Mouse (Mus musculus) gastrocnemius, postnatal 10 days (tissue): ENCODE data around the gene Tmem132d. TPM values are rescaled to one million over a fixed set of nuclear protein-coding genes. Genes with fewer than 3 reads are reported as not detected.

Experiments used
- DNase-seq: peaks from one replicate; pipeline ENCODE4 v3.0.0; 2021; ENCODE audit warnings: mixed read lengths
- total RNA-seq, 2 experiments: library from RNA; stranded (reverse); gene quantifications; 2 replicates each; pipeline ENCODE4 v1.2.3; 2021

Tmem132d gene
- total RNA-seq, 2 experiments from 2014 or later: 0.11 TPM; not detected in 1

- no peak for DNase-seq
These were observed 221.8 kb downstream of the Tmem132d start for GRCm38 (mm10) chr5:128211125-128211524.

DNA sequence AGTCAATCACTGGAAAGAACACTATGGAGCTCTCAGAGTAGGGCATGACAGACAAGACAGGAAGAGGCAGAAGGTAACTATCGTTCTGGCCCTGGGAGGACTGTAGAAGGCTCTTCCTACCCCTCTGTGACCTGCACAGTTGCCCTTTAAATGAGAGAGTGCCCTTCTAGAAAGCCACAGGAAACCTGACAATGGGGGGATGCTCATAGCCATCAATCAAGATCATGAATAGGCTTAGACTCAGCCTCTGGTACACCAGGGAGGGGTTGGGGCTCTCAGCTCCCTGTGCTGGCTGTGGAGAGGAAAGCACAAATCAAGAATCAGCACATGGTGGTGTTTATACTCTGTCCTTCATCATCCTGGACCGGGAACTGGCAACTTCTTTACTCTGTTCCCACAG lies 227.2 kb downstream of the Tmem132d start:
- DNase-seq: no peak

DNA sequence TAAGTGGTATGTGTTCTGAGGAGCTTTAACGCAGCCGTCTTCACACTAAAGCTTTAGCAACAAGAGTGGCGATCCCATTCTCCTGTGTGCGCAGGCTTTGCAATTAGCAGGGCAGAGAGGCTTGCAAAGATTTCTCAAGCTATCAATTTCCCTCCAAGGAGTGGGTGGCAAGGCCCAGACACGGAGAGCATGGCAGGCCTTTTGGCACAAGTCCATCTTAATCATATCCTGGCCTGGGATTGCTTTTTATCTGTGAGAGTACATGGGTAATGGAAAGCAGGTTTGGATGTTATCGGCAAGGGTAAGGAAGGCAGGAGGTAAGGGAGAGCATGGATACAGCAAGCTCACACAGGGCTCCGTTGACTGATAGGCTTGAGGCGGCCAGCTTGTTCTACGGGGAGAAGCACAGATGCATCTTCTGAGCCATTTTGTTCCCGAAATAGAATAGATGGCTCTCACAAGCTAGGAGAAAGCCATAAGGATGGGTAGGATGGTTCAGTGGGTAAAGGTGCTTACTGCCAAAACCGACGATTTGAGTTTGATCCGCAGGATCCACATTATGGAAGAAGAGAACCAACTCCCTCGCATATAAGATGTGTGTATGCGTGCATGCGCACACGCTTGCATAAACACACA lies 228.1 kb downstream of the Tmem132d start:
- no peak for DNase-seq

GRCm38 (mm10) chr5:128203879-128204581 lies 228.8 kb downstream of the Tmem132d start:
- no peak for DNase-seq

DNA sequence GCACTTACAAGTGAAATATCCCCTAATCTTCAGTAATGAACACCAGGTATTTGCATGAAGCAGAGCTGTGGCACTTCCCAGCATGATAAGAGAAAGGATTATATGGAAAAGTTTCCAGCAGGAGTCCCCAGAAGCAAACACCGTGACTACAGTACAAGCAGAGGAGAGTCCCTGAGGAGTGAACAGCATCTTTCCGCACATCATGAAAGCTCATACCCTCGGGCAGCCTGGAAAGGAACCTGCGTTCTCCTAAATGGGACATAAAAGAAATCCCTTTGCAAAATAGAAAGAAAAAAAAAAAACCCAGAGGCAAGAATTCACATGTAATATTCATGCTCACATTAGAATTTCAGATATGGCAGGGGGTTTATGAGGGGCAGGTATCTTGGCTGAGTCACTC lies 238.8 kb downstream of the Tmem132d start:
- no peak for DNase-seq

- DNase-seq: no peak
These were observed 240.3 kb downstream of the Tmem132d start for GRCm38 (mm10) chr5:128192485-128193055.

- DNase-seq: no peak
These were observed 241.2 kb downstream of the Tmem132d start for GRCm38 (mm10) chr5:128191710-128192109.

- no peak for DNase-seq
These were observed 242.5 kb downstream of the Tmem132d start for GRCm38 (mm10) chr5:128190243-128190820.

GRCm38 (mm10) chr5:128176234-128176633 lies 256.6 kb downstream of the Tmem132d start:
- DNase-seq: no peak

- DNase-seq: no peak
These were observed 273.8 kb downstream of the Tmem132d start for GRCm38 (mm10) chr5:128158901-128159675.

GRCm38 (mm10) chr5:128151461-128151860 lies 281.4 kb downstream of the Tmem132d start:
- no peak for DNase-seq

- no peak for DNase-seq
These were observed 285.8 kb downstream of the Tmem132d start for GRCm38 (mm10) chr5:128146901-128147645.

DNA sequence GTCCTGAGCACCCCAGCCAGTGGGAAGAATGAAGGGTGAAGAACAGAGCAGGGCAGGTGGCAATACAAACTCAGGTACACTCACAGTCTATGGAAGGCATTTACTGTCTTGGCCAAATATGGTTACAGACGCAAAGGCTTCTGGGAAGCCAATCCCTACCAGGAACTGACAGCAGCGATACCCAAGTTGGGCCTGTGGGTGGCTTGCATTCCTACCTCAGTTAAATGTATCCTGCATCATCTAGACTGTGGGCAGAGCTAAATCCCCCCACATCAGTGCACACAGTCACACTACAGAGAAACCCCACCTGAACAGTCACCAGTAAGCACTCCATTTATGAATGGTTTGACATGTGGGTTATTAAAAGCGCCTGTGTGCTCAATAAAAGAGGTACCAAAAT lies 288.1 kb downstream of the Tmem132d start:
- DNase-seq: no peak

GRCm38 (mm10) chr5:128136818-128137217 lies 296.1 kb downstream of the Tmem132d start:
- DNase-seq: no peak

DNA sequence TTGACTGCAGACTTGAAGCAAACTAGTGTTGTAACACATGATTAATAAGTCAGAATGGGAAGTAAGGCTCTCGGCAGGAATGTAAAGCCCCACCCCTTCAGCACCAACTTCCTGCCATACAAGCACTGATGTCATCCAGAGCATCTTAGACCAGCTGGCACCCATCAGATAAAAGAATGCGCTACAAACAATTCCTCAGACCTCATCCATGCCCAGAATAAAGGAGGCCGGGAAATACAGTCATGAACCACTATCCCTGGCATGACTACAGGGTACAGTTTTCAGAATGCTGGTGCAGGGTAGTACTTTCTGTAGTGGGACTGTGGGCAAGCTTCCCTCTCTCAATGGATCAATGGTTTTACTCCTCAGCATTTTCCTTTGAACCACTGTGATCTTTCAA lies 310.2 kb downstream of the Tmem132d start:
- DNase-seq: no peak

DNA sequence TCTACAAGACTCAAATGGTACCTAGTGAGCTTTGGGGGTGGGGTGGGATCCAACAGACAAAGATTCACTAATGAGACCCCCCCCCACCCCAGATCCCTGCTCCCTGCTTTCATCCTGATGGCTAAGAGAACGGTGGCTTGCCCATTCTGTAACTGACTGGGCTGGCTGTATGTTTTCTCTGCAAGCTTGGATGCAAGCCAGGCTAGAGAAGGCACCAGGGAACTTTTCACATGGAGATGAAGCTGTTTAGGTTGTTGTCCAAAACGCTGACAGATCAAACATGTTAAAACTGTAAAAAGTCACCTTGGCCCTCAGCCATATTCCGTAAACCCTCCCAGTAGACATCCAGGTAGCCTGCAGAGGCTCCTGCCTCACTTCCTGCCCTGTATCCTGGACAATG lies 313.7 kb downstream of the Tmem132d start:
- no peak for DNase-seq

- no peak for DNase-seq
These were observed 319.8 kb downstream of the Tmem132d start for GRCm38 (mm10) chr5:128113107-128113506.

DNA sequence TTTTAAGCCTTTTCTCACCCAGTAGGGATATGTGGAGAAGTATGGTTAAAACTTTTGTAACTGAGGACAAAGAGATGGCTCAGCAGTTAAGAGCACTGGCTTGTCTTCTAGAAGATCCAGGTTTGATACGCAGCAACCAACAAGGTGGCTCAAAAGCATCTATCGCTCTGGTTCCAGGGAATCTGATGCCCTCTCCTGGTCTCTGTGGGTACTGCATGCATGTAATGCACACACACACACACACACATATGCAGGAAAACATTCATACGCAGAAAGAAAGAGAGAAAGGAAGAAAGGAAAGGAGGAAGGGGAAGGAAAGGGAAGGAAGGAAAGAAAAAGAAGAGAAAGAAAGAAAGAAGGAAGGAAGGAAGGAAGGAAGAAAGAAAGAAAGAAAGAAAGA lies 320.4 kb downstream of the Tmem132d start:
- DNase-seq: no peak

DNA sequence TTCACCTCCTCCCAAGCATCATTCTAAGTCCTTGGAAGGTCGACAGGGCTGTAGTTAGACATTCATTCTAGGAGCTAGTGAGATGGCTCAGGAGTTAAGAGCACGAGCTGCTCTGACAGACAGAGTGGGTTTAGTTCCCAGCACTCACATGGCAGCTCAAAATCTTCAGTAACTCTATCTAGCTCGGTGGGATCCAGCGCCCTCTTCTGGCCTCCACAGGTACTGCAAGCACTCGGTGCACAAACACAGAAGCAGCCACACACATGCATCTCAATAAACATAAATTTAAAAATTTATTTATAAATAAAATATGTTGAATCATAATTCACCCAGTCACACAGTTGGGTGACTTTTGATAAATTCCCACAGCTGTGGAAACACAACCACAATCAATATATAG lies 321.2 kb downstream of the Tmem132d start:
- no peak for DNase-seq

- DNase-seq: no peak
These were observed 330.3 kb downstream of the Tmem132d start for GRCm38 (mm10) chr5:128102556-128102955.

GRCm38 (mm10) chr5:128100331-128100730 lies 332.5 kb downstream of the Tmem132d start:
- DNase-seq: no peak

- DNase-seq: no peak
These were observed 333.4 kb downstream of the Tmem132d start for GRCm38 (mm10) chr5:128099439-128099838.
